Mouse (Mus musculus) liver, embryonic 15.5 days (tissue): ENCODE results near the gene Zfp398. TPM values are rescaled to one million over a fixed set of nuclear protein-coding genes. Genes with fewer than 3 reads are reported as not detected.
A peak's percentile ranks its signal among the peaks of the same experiment; 100 is the strongest.

Experiments
- ATAC-seq: fragments of 200-750 bp; cut with Nextera tagmentation; 2 replicates; pipeline ENCODE4 v1.8.0; 2017; ENCODE audit warnings: moderate number of reproducible peaks, mild to moderate bottlenecking, moderate library complexity; ENCODE audit not compliant: insufficient read depth
- H3K27ac ChIP-seq: fragments of 300-500 bp; sonication (generic); replicated peaks from 2 replicates; pipeline ENCODE4 v1.5.1; 2015; ENCODE audit warnings: mild to moderate bottlenecking, inconsistent platforms
- H3K27me3 ChIP-seq: fragments of 300-500 bp; sonication (generic); 2 replicates; pipeline ENCODE4 v1.6.1; 2015; ENCODE audit warnings: mild to moderate bottlenecking, inconsistent platforms
- H3K36me3 ChIP-seq: fragments of 300-500 bp; sonication (generic); replicated peaks from 2 replicates; pipeline ENCODE4 v1.6.1; 2015; ENCODE audit warnings: moderate library complexity, mild to moderate bottlenecking, inconsistent platforms
- H3K4me1 ChIP-seq: fragments of 300-500 bp; sonication (generic); replicated peaks from 2 replicates; pipeline ENCODE4 v1.6.1; 2015; ENCODE audit warnings: inconsistent platforms
- H3K4me2 ChIP-seq: fragments of 300-500 bp; sonication (generic); 2 replicates; pipeline ENCODE4 v1.6.1; 2015; ENCODE audit warnings: moderate library complexity, mild to moderate bottlenecking, inconsistent platforms
- H3K4me3 ChIP-seq: fragments of 300-500 bp; sonication (generic); replicated peaks from 2 replicates; pipeline ENCODE4 v1.5.1; 2015; ENCODE audit warnings: mild to moderate bottlenecking, inconsistent platforms
- H3K9ac ChIP-seq: fragments of 300-500 bp; sonication (generic); 2 replicates; pipeline ENCODE4 v1.6.1; 2015; ENCODE audit warnings: moderate library complexity, mild to moderate bottlenecking, inconsistent platforms
- H3K9me3 ChIP-seq: fragments of 300-500 bp; sonication (generic); replicated peaks from 2 replicates; pipeline ENCODE4 v1.6.1; 2016; ENCODE audit warnings: inconsistent platforms
- WGBS: fragments of 180-500 bp; shearing (Covaris S2); methylation state at CpG from one replicate; pipeline ENCODE4 v1.1.7; 2015; ENCODE audit warnings: mixed read lengths; ENCODE audit not compliant: insufficient replicate concordance; 5-methylcytosine and 5-hydroxymethylcytosine counted together
- polyA plus RNA-seq: library from polyadenylated mRNA; unstranded; fragments of >200 nt; fragmentation: Nextera tagmentation; extraction: Ambion mirVana; gene quantifications from 2 replicates; pipeline ENCODE4 v1.2.1, GENCODE M21; 2015

Zfp398 gene
- polyA plus RNA-seq, 1 experiment from 2014 or later = 1.6 TPM

- Histone ChIP-seq H3K9ac (no peak overlapping the region), H3K4me2 (no peak overlapping the region), H3K9me3 (peaks cover 8% of the 10 kb centered on the region; the same call in 1 of the 2 replicates), H3K27me3 (no peaks in the 10 kb centered on the region), H3K27ac (no peak overlapping the region), H3K4me3 (no peak overlapping the region), H3K36me3 (peaks cover 61% of the 10 kb centered on the region), H3K4me1 (no peaks in the 10 kb centered on the region)
- ATAC-seq = no peak
- 82% methylated on average over 19 of the region's 19 CpGs for WGBS
These were observed 68.9 kb downstream of the Zfp398 start for GRCm38 (mm10) chr6:47904361-47904760.

DNA sequence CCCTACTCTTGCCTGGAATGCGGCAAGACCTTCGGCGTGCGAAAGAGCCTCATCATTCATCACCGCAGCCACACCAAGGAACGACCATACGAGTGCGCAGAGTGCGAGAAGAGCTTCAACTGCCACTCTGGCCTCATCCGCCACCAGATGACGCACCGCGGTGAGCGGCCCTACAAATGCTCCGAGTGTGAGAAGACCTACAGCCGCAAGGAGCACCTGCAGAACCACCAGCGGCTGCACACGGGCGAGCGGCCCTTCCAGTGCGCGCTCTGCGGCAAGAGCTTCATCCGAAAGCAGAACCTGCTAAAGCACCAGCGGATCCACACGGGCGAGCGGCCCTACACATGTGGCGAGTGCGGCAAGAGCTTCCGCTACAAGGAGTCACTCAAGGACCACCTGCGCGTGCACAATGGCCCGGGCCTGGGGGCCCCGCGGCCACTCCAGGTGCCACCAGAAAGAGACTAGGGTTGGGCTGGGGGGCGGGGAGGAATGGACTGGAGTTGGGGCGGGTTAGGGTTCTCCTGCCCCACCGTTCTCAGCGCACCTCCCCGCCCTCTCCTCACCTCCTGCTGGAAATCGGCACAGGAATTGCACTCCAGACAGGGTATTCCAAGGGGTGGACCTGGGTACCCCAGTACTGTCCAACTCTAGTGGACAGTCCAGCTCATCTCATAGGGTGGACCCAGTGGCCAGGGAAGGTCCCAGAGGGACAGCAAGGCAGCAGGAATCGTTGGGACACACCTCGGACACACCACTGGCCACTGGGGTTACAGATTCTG is 69.6 kb downstream of the Zfp398 start:
- Histone ChIP-seq H3K36me3 (peaks cover 56% of the 10 kb centered on the region), H3K27me3 (no peaks in the 10 kb centered on the region), H3K9ac (no peak overlapping the region), H3K4me2 (no peak overlapping the region), H3K9me3 (peaks cover 8% of the 10 kb centered on the region; the same call in 1 of the 2 replicates), H3K27ac (no peak overlapping the region), H3K4me3 (no peak overlapping the region), H3K4me1 (no peaks in the 10 kb centered on the region)
- WGBS = 88% methylated on average over 44 of the region's 44 CpGs
- ATAC-seq = no peak

GRCm38 (mm10) chr6:47906326-47906725 is 70.9 kb downstream of the Zfp398 start:
- Histone ChIP-seq H3K9ac (no peak overlapping the region), H3K9me3 (peaks cover 8% of the 10 kb centered on the region; the same call in 1 of the 2 replicates), H3K4me3 (no peak overlapping the region), H3K4me1 (no peaks in the 10 kb centered on the region), H3K4me2 (no peak overlapping the region), H3K36me3 (peaks cover 50% of the 10 kb centered on the region), H3K27ac (no peak overlapping the region), H3K27me3 (no peaks in the 10 kb centered on the region)
- ATAC-seq = no peak
- 78% methylated on average over 5 of the region's 5 CpGs for WGBS

- no peaks in the 10 kb centered on the region for H3K27me3 ChIP-seq
- H3K4me3 ChIP-seq = no peak overlapping the region
- H3K27ac ChIP-seq = no peak overlapping the region
- WGBS = 83% methylated on average over 1 of the region's 1 CpGs
- no peak overlapping the region for H3K4me2 ChIP-seq
- H3K9me3 ChIP-seq = peaks cover 8% of the 10 kb centered on the region; the same call in 1 of the 2 replicates
- no peak for ATAC-seq
- H3K36me3 ChIP-seq = peaks cover 26% of the 10 kb centered on the region
- no peaks in the 10 kb centered on the region for H3K4me1 ChIP-seq
- no peak overlapping the region for H3K9ac ChIP-seq
These were observed 73.5 kb downstream of the Zfp398 start for GRCm38 (mm10) chr6:47909007-47909406.

DNA sequence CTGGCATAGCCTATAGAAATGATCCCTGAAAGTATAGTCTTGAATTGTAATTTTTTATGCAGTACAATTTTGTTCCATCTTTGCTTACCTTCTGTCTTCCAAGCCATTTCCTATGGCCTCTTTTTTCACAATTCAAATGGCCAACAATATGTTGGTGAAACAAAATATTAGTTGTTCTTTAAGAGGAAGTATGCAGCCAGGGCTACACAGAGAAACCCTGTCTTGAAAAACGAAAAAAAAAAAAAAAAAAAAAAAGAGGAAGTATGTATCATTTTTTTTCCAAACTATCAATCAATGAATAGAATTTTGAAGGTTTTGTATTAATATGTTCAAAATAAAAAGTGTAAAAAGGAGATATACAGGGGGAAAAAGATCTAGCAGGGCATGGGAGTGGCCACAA is 76.2 kb downstream of the Zfp398 start:
- Histone ChIP-seq H3K9me3 (no peaks in the 10 kb centered on the region), H3K9ac (no peak overlapping the region), H3K4me3 (no peak overlapping the region), H3K27me3 (no peaks in the 10 kb centered on the region), H3K4me1 (peaks cover 8% of the 10 kb centered on the region), H3K36me3 (no peaks in the 10 kb centered on the region), H3K4me2 (no peak overlapping the region), H3K27ac (no peak overlapping the region)
- ATAC-seq = no peak
- 7% methylated on average over 1 of the region's 1 CpGs for WGBS

DNA sequence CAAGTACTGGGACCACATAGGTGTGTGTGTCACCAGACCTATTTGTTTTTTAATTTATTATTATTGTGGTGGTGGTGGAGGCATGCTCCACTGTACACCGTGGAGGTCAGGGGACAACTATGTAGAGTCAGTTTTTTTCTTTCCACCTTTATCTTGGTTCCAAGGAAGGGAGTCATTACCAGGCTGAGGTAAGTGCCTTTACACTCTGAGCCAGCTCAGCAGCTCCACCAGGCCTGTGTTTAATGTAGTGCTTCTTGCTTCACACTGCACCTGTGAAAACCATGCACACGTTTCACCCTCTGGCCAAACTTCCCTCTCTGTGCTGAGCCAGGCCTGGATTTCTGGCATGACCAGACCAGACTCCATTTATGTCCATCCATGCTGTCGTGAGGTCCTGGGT is 77.5 kb downstream of the Zfp398 start:
- H3K27ac ChIP-seq = no peak overlapping the region
- H3K9ac ChIP-seq = no peak overlapping the region
- no peak overlapping the region for H3K4me3 ChIP-seq
- H3K4me2 ChIP-seq = no peak overlapping the region
- peaks cover 20% of the 10 kb centered on the region for H3K4me1 ChIP-seq
- no peaks in the 10 kb centered on the region for H3K9me3 ChIP-seq
- 55% methylated on average over 3 of the region's 3 CpGs for WGBS
- no peak for ATAC-seq
- H3K27me3 ChIP-seq = no peaks in the 10 kb centered on the region
- H3K36me3 ChIP-seq = no peaks in the 10 kb centered on the region

DNA sequence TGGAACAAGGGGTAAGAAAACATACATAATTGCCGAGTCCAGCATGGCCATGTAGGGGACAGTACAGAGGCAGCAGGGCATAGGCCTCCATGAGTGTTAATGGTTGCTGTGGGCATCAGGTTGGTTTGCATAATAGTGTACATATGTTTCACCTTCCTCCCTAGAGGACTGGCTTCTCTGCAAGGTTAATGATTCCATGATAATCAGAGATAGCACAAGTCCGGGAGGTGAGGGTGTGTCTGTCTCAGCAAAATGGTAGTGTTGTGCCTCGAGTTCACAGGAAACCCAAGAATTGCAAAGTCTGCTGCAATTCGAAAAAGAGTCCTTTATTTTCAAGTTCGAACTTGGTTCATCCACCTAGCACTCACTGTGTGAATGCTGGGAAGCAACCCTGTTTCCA is 81.6 kb downstream of the Zfp398 start:
- H3K4me1 ChIP-seq = peaks cover 46% of the 10 kb centered on the region
- no peak overlapping the region for H3K4me3 ChIP-seq
- no peak overlapping the region; the same call in 1 of the 2 replicates for H3K27ac ChIP-seq
- no peak for ATAC-seq
- H3K36me3 ChIP-seq = no peaks in the 10 kb centered on the region; the same call in 1 of the 2 replicates
- 50% methylated on average over 5 of the region's 5 CpGs for WGBS
- no peak overlapping the region for H3K4me2 ChIP-seq
- H3K27me3 ChIP-seq = no peaks in the 10 kb centered on the region
- no peaks in the 10 kb centered on the region for H3K9me3 ChIP-seq
- no peak overlapping the region for H3K9ac ChIP-seq

GRCm38 (mm10) chr6:47918768-47919274 is 83.4 kb downstream of the Zfp398 start:
- Histone ChIP-seq H3K36me3 (no peaks in the 10 kb centered on the region; the same call in 1 of the 2 replicates), H3K4me2 (no peak overlapping the region), H3K9ac (no peak overlapping the region), H3K4me3 (no peak overlapping the region), H3K9me3 (no peaks in the 10 kb centered on the region), H3K27ac (no peak overlapping the region), H3K27me3 (no peaks in the 10 kb centered on the region), H3K4me1 (peaks cover 56% of the 10 kb centered on the region)
- WGBS = 79% methylated on average over 3 of the region's 3 CpGs
- no peak for ATAC-seq

DNA sequence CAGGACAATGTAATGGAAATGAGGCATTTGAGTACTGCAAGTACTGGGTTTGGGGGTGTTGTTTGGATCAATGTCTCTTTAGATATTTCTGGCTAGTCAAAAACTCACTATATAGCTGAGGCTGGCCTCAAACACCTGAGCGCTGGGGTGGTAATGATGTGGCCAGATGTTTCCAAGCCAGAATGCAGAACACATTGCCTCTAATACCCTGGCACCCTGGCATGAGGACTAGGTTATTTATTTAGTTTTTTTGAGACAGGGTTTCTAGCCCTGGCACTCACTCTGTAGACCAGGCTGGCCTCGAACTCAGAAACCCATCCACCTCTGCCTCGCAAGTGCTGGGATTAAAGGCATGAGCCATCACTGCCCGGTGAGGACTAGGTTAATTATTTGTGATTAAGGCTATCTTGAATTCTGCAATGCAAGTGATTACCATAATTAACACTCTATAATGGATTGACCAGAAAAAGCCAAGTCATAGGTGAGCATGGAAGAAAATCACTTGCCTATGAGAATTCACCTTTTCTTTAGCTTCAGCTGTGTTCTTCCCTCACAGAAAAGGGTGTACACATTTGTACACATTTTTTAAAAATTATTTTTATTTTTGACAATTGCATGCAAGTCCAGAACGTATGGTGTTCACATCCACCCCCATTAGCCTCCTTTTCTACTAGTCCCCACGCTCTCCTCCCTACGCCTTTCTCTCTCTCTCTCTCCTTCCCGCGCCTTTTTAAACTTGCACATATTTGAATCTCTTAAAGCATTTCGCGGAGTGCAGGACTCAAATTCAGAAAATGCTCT is 84.4 kb downstream of the Zfp398 start:
- 29% methylated on average over 11 of the region's 11 CpGs for WGBS
- H3K9ac ChIP-seq = peak overlapping the region; percentile 89
- peak overlapping the region; percentile 85 for H3K4me3 ChIP-seq
- no peaks in the 10 kb centered on the region; the same call in 1 of the 2 replicates for H3K36me3 ChIP-seq
- H3K4me1 ChIP-seq = peaks cover 56% of the 10 kb centered on the region
- no peaks in the 10 kb centered on the region for H3K27me3 ChIP-seq
- H3K9me3 ChIP-seq = no peaks in the 10 kb centered on the region
- H3K27ac ChIP-seq = peak overlapping the region; percentile 99
- H3K4me2 ChIP-seq = peak overlapping the region; percentile 66
- peak; percentile 9 for ATAC-seq

DNA sequence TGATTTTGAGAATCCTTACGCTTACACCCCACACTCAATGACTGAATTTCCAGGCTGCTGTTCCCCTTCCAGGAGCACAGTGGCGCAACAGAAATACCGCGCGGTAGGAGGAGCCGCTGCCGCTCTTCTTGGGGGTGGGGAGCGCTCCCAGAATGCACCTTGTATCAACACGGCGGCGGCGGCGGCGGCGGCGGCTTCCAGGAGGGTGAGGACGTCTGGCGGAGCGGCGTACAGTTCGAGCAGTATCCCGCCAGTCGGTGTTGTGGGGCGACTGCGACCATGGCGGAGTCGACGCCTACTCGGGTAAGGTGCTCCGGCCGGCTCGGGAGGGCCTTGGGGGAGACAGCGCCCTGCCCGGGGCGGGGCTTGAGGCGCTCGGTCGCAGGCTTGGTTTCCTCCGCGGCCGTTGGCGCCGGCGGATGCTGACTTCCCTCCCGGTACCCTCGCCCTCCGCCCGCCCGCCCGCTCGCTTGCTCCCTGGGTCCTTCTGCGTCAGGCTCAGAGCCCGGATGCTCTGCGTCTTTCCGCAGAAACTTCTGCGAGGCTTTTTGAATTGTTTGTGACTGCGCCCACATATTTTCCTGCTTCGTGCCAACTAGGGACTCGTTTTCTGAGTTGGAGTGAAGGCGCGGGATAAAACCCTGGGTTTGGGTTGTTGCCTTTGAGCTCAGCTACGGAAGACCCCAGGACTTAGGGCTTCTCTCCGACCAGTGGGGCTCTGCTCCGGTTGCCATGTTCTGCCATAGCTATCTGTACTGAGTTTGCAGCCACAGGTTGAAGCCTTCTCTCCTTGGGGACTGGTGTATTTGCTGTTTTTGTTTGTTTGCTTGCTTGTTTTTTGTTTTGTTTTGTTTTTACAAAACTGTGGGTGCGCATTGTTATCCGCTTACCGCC is 85.2 kb downstream of the Zfp398 start, which contains the start of gene Zfp212:
Gene Zfp212, plus strand, starts transcription at position 30 of the 894 bp plus-strand sequence.
- under 1% methylated on average over 67 of the region's 67 CpGs for WGBS
- ATAC-seq = peak; percentile 92
- Histone ChIP-seq H3K9me3 (no peaks in the 10 kb centered on the region), H3K4me2 (peak within 1 kb of the TSS; percentile 66), H3K4me3 (peak within 1 kb of the TSS; percentile 85), H3K9ac (peak within 1 kb of the TSS; percentile 89), H3K27me3 (no peaks in the 10 kb centered on the region), H3K4me1 (peaks cover 56% of the 10 kb centered on the region), H3K36me3 (no peaks in the 10 kb centered on the region; the same call in 1 of the 2 replicates), H3K27ac (peak within 1 kb of the TSS; percentile 99)
